Mouse (Mus musculus): ENCODE measurements around the gene Kctd20. TPM values are rescaled to one million over a fixed set of nuclear protein-coding genes. Genes with fewer than 3 reads are reported as not detected.
A peak's percentile ranks its signal among the peaks of the same experiment; 100 is the strongest.

Gene Kctd20
- polyA plus RNA-seq, 1 experiment from 2014 or later: 39.5 TPM

DNA sequence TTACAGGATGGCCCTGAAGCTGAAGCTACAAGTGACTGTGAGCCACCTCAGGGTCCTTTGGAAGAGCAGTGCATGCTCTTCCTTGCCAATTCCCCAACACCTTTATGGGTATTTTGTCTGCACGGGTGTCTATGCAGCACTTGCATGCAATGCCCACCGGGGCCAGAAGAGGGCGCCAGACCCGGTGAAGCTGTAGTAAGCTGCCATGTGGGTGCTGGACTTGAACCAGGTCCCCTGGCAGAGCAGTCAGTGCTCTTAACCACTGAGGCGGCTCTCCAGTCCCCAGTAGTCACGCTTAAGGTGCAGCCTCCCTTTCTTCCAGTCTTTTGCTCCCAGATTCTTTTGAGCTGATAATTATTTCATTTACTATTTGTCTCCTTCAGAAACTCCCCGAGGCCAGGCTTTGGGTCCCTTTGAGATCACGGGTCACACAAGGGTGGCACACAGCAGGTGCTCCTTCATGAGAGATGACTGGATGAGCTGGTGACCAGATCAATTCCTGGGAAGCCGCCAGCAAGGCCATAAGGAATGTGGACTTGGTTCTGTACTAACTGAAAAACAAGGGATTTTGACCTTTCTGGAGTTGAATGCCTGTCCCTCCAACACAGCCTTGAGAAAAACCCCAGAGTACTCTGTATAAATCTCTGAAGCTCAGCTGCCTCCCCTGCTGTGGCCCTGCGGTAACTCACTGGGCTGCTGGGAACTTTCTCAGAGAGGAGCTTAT is 15.0 kb upstream of the Kctd20 start:
- Histone ChIP-seq H3K9me3 (ENCODE audit: low read length) (no peaks in the 10 kb centered on the region), H3K27me3 (ENCODE audit: insufficient read depth, low read length) (no peaks in the 10 kb centered on the region), H3K27ac (ENCODE audit: low read depth) (peak overlapping the region; percentile 29; the same call in 1 of the 2 replicates), H3K4me2 (ENCODE audit: low read depth, low read length) (no peak overlapping the region), H3K4me3 (ENCODE audit: low read depth, low read length) (no peak overlapping the region), H3K36me3 (replicated peaks; ENCODE audit: insufficient read depth, low read length) (no peaks in the 10 kb centered on the region), H3K4me1 (ENCODE audit: insufficient read depth) (peaks cover 9% of the 10 kb centered on the region), H3K9ac (replicated peaks) (no peak overlapping the region)
- peak; percentile 70 for ATAC-seq
- WGBS (ENCODE audit: insufficient replicate concordance): 74% methylated on average over 10 of the region's 10 CpGs
- TF ChIP-seq CTCF (IDR thresholded peaks at IDR 0.05; ENCODE audit: low read depth) (peak; percentile 86), EP300 (IDR thresholded peaks at IDR 0.05; ENCODE audit: low read depth) (no peak)
- DNase-seq: peak; percentile 81

- Histone ChIP-seq H3K27me3 (ENCODE audit: insufficient read depth, low read length) (no peaks in the 10 kb centered on the region), H3K27ac (ENCODE audit: low read depth) (no peak overlapping the region), H3K4me3 (ENCODE audit: low read depth, low read length) (no peak overlapping the region), H3K4me2 (ENCODE audit: low read depth, low read length) (no peak overlapping the region), H3K9ac (replicated peaks) (no peak overlapping the region), H3K9me3 (ENCODE audit: low read length) (no peaks in the 10 kb centered on the region), H3K36me3 (replicated peaks; ENCODE audit: insufficient read depth, low read length) (no peaks in the 10 kb centered on the region), H3K4me1 (ENCODE audit: insufficient read depth) (peaks cover 7% of the 10 kb centered on the region)
- WGBS (ENCODE audit: insufficient replicate concordance): 85% methylated on average over 25 of the region's 25 CpGs
- no peak for ATAC-seq
- TF ChIP-seq EP300 (IDR thresholded peaks at IDR 0.05; ENCODE audit: low read depth): no peak
- no peak for TF ChIP-seq CTCF (IDR thresholded peaks at IDR 0.05; ENCODE audit: low read depth)
- no peak for DNase-seq
Observed at GRCm38 (mm10) chr17:28940776-28941555, 10.8 kb upstream of the Kctd20 start.

- no peak overlapping the region for H3K27ac ChIP-seq (ENCODE audit: low read depth)
- ATAC-seq: peak; percentile 49; the same call in 1 of the 2 replicates
- no peaks in the 10 kb centered on the region for H3K27me3 ChIP-seq (ENCODE audit: insufficient read depth, low read length)
- DNase-seq: peak; percentile 55
- H3K9ac ChIP-seq (replicated peaks): no peak overlapping the region
- H3K4me3 ChIP-seq (ENCODE audit: low read depth, low read length): no peak overlapping the region
- H3K4me1 ChIP-seq (ENCODE audit: insufficient read depth): no peaks in the 10 kb centered on the region
- peaks cover 3% of the 10 kb centered on the region; the same call in 1 of the 2 replicates for H3K9me3 ChIP-seq (ENCODE audit: low read length)
- TF ChIP-seq EP300 (IDR thresholded peaks at IDR 0.05; ENCODE audit: low read depth): no peak
- no peak for TF ChIP-seq CTCF (IDR thresholded peaks at IDR 0.05; ENCODE audit: low read depth)
- WGBS (ENCODE audit: insufficient replicate concordance): 74% methylated on average over 10 of the region's 11 CpGs
- no peaks in the 10 kb centered on the region for H3K36me3 ChIP-seq (replicated peaks; ENCODE audit: insufficient read depth, low read length)
- peak overlapping the region; percentile 13; the same call in 1 of the 2 replicates for H3K4me2 ChIP-seq (ENCODE audit: low read depth, low read length)
Observed at GRCm38 (mm10) chr17:28942101-28942500, 9.6 kb upstream of the Kctd20 start.

DNA sequence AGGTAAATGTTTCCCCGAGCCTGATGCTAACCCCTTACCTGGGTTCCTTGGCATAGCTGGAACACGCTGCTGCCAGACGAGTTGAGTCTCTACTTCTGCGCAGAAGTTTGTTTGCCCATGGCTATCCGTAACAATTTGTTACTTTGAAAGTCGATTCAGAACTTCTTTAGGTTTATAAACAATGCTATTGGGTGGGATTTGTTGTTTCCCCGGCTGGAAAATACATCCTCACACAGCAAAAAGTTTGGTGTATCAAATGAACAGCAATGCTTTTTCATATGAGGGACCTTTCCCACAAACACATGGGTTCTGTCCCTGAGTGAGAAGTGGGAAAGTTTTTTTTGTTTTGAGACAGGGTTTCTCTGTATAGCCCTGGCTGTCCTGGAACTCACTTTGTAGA is 8.0 kb upstream of the Kctd20 start, which contains the start of gene Pxt1:
TSS of gene Pxt1 (minus strand) at position 101 of the 400 bp plus-strand sequence.
- 84% methylated on average over 7 of the region's 7 CpGs for WGBS (ENCODE audit: insufficient replicate concordance)
- no peak within 1 kb of the TSS for H3K4me2 ChIP-seq (ENCODE audit: low read depth, low read length)
- H3K36me3 ChIP-seq (replicated peaks; ENCODE audit: insufficient read depth, low read length): no peaks in the 10 kb centered on the region
- H3K27ac ChIP-seq (ENCODE audit: low read depth): no peak within 1 kb of the TSS
- H3K4me3 ChIP-seq (ENCODE audit: low read depth, low read length): no peak within 1 kb of the TSS
- no peak for DNase-seq
- peaks cover 7% of the 10 kb centered on the region; the same call in 1 of the 2 replicates for H3K9me3 ChIP-seq (ENCODE audit: low read length)
- no peak within 1 kb of the TSS for H3K9ac ChIP-seq (replicated peaks)
- H3K4me1 ChIP-seq (ENCODE audit: insufficient read depth): no peaks in the 10 kb centered on the region
- ATAC-seq: no peak
- no peak for TF ChIP-seq CTCF (IDR thresholded peaks at IDR 0.05; ENCODE audit: low read depth)
- TF ChIP-seq EP300 (IDR thresholded peaks at IDR 0.05; ENCODE audit: low read depth): no peak
- no peaks in the 10 kb centered on the region for H3K27me3 ChIP-seq (ENCODE audit: insufficient read depth, low read length)

DNA sequence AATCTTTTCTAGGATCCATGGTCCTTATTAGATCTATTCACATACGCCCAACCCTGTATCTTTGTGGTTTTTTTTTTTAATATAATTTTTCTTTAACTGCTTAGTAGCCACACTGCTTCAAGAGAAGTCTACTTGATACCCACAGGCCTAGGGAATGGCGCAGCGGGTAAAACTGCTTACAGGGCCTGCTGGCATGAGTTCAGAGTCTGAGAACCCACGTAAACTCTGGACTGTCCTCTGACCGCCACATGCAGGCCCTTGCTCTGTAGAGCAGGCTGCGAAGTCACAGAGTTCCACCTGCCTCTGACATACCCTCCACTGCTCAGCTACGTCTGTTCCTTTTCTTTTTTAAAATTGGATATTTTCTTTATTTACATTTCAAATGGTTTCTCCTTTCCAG is 7.3 kb upstream of the Kctd20 start:
- TF ChIP-seq EP300 (IDR thresholded peaks at IDR 0.05; ENCODE audit: low read depth) (no peak), CTCF (IDR thresholded peaks at IDR 0.05; ENCODE audit: low read depth) (no peak)
- no peaks in the 10 kb centered on the region for H3K27me3 ChIP-seq (ENCODE audit: insufficient read depth, low read length)
- ATAC-seq (no peak), DNase-seq (no peak)
- 82% methylated on average over 7 of the region's 7 CpGs for WGBS (ENCODE audit: insufficient replicate concordance)
- no peak overlapping the region for H3K4me2 ChIP-seq (ENCODE audit: low read depth, low read length)
- H3K9ac ChIP-seq (replicated peaks): no peak overlapping the region
- no peaks in the 10 kb centered on the region for H3K36me3 ChIP-seq (replicated peaks; ENCODE audit: insufficient read depth, low read length)
- H3K27ac ChIP-seq (ENCODE audit: low read depth): no peak overlapping the region
- no peaks in the 10 kb centered on the region for H3K4me1 ChIP-seq (ENCODE audit: insufficient read depth)
- H3K4me3 ChIP-seq (ENCODE audit: low read depth, low read length): no peak overlapping the region
- peaks cover 7% of the 10 kb centered on the region; the same call in 1 of the 2 replicates for H3K9me3 ChIP-seq (ENCODE audit: low read length)

All from liver, postnatal 0 days (tissue).